Mouse (Mus musculus): ENCODE measurements around the gene Gjb2.

DNA sequence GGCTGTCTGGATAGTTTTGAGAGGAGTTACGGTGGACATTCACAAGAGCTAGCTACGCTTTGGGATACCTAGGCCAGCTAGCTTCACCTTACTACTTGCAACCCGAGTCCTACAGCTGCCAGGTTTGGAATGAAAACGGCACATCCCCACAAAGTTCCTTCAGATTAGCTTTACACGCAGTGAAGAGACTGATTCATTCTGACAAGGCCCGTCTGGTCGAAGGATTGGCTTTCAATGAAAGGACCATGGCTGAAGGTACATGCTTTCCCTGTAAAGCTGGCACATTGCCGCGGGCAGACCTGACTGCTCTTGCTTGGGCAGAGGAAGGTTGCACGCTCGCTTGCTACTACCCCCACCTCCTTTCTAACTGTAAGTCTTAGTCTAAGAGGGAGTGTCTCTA lies 1.2 kb upstream of the Gjb2 start:
- TF ChIP-seq POLR2A (IDR thresholded peaks at IDR 0.05; ENCODE audit: low read depth, low read length) (no peak), CTCF (IDR thresholded peaks at IDR 0.05; ENCODE audit: extremely low read depth, insufficient read length, insufficient replicate concordance, low read depth, low read length) (no peak)
